Mouse (Mus musculus): ENCODE measurements around the gene E2f6. TPM values are rescaled to one million over a fixed set of nuclear protein-coding genes. Genes with fewer than 3 reads are reported as not detected.

Gene E2f6
- total and polyA plus RNA-seq, 3 experiments: 9.3 to 36.1 (median 20.0) TPM

DNA sequence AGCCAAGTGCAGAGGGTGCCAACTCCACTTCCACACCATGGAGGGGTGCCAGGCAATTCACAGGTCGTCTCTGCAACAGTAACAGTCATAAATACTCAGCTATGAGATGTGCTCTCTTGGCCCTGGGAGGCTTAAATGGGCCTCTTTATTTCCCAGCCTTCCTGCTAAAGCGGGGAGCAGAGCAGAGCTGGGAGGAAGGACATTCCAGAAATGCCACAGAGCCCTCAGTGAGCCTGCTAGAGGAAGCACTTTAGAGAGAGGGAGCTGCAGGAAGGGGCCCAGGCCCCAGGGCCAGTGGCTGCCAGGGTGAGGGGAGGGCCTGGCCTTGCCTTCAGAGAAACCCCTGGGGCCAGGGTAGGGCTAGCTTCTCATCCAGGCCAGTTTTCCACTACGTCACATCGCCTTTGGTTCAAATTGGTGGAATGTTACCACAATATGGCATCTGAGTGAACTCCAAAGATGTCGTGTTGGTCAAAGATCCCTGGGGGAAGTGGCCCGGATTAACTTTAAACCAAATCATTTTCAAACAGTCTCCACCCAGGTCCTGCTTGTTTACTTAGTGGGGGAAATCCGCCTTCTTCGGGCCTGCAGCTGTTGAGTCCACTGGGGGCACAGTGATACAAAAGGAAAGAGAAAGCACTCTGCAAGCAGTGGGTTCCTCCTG lies 59.8 kb downstream of the E2f6 start (continued):
- TF ChIP-seq BHLHE40 (IDR thresholded peaks at IDR 0.05; ENCODE audit: low read depth, low read length) (no peak; the same call in 1 of the 2 replicates), UBTF (IDR thresholded peaks at IDR 0.05; ENCODE audit: low read depth, low read length) (0 out of 2 replicates have a peak, but pooled peaks have one; percentile 13), KAT2A (IDR thresholded peaks at IDR 0.05; ENCODE audit: insufficient replicate concordance, low read length) (no peak)

DNA sequence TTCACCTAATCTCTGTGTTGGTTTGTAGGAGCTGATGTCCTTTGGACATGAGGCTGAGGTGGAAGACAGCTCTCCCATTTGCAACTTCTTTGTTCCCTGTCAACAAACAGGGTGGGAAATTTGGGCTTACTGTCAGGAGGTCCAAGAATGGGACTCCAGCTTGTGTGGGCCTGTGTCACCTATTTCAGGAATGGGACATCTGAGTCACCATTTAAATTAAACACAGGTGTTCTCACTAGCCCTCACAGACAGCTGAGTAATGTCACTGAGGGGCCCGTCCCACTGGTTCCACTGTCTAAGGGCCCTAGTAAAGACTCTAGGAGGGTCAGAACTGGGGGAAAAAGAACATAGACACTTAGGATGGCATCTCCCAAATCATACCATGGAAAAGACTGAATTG lies 61.2 kb downstream of the E2f6 start:
- in situ Hi-C loops (cut with MboI; ENCODE audit: low pct_ligation_motif_present, low pct_unique_long_range_greater_than_20kb, low sequenced_read_pairs): no loop called here
- no peaks in the 10 kb centered on the region for H3K36me3 ChIP-seq (replicated peaks in 1 of 2; ENCODE audit: control insufficient read depth in 1 of 2, insufficient read depth in 1 of 2, low read length in 1 of 2)
- DNase-seq (ENCODE audit: extremely low read depth): peak; percentile 70
- peaks cover 60 to 97% of the 10 kb centered on the region in 2 experiments for H3K4me1 ChIP-seq (ENCODE audit: control insufficient read depth in 1 of 2, insufficient read depth in 2 of 2)
- H3K27ac ChIP-seq (ENCODE audit: insufficient read depth, low read depth): peak overlapping the region; percentile 96
- H3K4me3 ChIP-seq (replicated peaks in 1 of 3; ENCODE audit: low read depth in 2 of 3, low read length in 2 of 3, poor library complexity in 1 of 3): no peak overlapping the region
- H3K4me2 ChIP-seq (ENCODE audit: insufficient read depth, low read depth, poor library complexity, severe bottlenecking): peak overlapping the region; percentile 37
- TF ChIP-seq JUN (IDR thresholded peaks at IDR 0.05; ENCODE audit: insufficient read depth, low read depth, low read length) (peak; percentile 90), CHD1 (IDR thresholded peaks at IDR 0.05; ENCODE audit: low read depth, low read length) (peak; percentile 97), MAX (IDR thresholded peaks at IDR 0.05; ENCODE audit: low read length) (no peak), MAZ (IDR thresholded peaks at IDR 0.05; ENCODE audit: low read depth, low read length) (peak; percentile 58; the same call in 1 of the 2 replicates), BHLHE40 (IDR thresholded peaks at IDR 0.05; ENCODE audit: low read depth, low read length) (peak; percentile 43), IRF4 (IDR thresholded peaks at IDR 0.05; ENCODE audit: low read depth, low read length) (peak; percentile 88), NRF1 (IDR thresholded peaks at IDR 0.05; ENCODE audit: low read depth, low read length) (no peak), TCF12 (IDR thresholded peaks at IDR 0.05; ENCODE audit: low read depth, low read length) (peak; percentile 99), MAFK (IDR thresholded peaks at IDR 0.05; ENCODE audit: insufficient replicate concordance, low read length) (peak; percentile 33; the same call in 1 of the 2 replicates), ETS1 (conservative IDR thresholded peaks at IDR 0.05; ENCODE audit: low read depth, low read length) (peak; percentile 99), EP300 (IDR thresholded peaks at IDR 0.05; ENCODE audit: low read length) (peak; percentile 95), SIN3A (IDR thresholded peaks at IDR 0.05; ENCODE audit: low read length) (peak; percentile 66; the same call in 1 of the 2 replicates), POLR2AphosphoS2 (IDR thresholded peaks at IDR 0.05; ENCODE audit: low read depth, low read length) (no peak), ZNF384 (IDR thresholded peaks at IDR 0.05; ENCODE audit: low read depth, low read length) (no peak), MEF2A (IDR thresholded peaks at IDR 0.05; ENCODE audit: borderline replicate concordance, low read depth, low read length) (peak; percentile 99), JUND (conservative IDR thresholded peaks at IDR 0.05; ENCODE audit: low read depth, low read length) (peak; percentile 91)
- dilution Hi-C loops (cut with MboI; ENCODE audit: extremely low pct_ligation_motif_present, extremely low pct_unique_long_range_greater_than_20kb, low sequenced_read_pairs): no loop called here
- H3K9me3 ChIP-seq (replicated peaks; ENCODE audit: low read length): no peaks in the 10 kb centered on the region
- no peaks in the 10 kb centered on the region for H3K27me3 ChIP-seq (replicated peaks)
- no peak overlapping the region for H3K9ac ChIP-seq (ENCODE audit: insufficient read depth, low read depth)
- no peaks in the 10 kb centered on the region for H3K79me2 ChIP-seq (replicated peaks; ENCODE audit: control insufficient read depth, extremely low read depth, insufficient read depth, poor library complexity, severe bottlenecking)
